Mouse (Mus musculus): ENCODE measurements around the gene Ppp2r1b.

- TF ChIP-seq GATA1 (IDR thresholded peaks at IDR 0.05; ENCODE audit: low read length) (no peak), TAL1 (IDR thresholded peaks at IDR 0.05; ENCODE audit: low read length) (no peak)
These were observed 39.0 kb downstream of the Ppp2r1b start for GRCm38 (mm10) chr9:50884093-50884492.
